Mouse (Mus musculus) gastrocnemius, postnatal 10 days (tissue): ENCODE measurements around the gene D130043K22Rik. TPM values are rescaled to one million over a fixed set of nuclear protein-coding genes. Genes with fewer than 3 reads are reported as not detected.
"Not testable (repeated sequence)": the region's sequence is repeated elsewhere in the genome, so short reads cannot be mapped to it uniquely, and the experiment has no call there.

ENCODE experiments used
- DNase-seq: peaks from one replicate; pipeline ENCODE4 v3.0.0; 2021; ENCODE audit warnings: mixed read lengths
- total RNA-seq, 2 experiments: library from RNA; stranded (reverse); gene quantifications; 2 replicates each; pipeline ENCODE4 v1.2.3; 2021

D130043K22Rik gene
- total RNA-seq, 2 experiments from 2014 or later: 0.05 to 0.07 TPM

DNA sequence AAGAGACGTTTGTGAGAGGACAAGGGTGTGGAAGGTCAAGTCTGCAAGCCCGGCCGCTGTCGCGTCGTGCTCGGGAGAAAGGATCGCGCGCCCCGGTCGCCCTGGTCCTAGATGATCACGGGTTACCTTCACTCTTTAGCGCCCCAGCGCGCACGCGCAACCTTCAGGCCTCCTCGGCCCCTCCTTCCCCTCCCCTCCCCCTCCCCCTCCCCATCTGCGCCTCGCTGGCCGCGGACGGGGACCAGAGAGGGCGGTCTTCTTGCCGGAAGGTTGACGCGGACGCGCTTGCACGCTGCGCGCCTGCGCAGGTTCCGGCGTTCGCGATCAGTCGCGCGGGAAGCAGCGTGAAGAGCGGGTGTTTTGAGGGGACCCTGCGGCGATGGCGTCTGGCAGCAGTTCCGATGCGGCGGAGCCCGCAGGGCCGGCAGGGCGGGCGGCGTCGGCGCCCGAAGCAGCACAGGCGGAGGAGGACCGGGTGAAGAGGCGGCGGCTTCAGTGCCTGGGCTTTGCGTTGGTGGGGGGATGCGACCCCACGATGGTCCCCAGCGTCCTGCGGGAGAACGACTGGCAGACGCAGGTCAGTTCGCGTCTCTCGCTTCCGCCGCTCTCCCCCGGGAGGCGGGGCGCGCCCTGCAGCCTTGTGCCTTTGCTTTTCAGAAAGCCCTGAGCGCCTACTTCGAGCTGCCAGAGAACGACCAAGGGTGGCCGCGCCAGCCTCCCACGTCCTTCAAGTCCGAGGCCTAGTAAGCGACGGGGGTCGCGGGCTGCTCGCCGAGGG lies 13.4 kb upstream of the D130043K22Rik start, which contains the start of the genes Acot13 and Tdp2:
Gene Acot13, minus strand, starts transcription at position 188 of the 778 bp plus-strand sequence.
Gene Tdp2, plus strand, starts transcription at position 327 of the 778 bp plus-strand sequence.
- peak; percentile 95 for DNase-seq

DNA sequence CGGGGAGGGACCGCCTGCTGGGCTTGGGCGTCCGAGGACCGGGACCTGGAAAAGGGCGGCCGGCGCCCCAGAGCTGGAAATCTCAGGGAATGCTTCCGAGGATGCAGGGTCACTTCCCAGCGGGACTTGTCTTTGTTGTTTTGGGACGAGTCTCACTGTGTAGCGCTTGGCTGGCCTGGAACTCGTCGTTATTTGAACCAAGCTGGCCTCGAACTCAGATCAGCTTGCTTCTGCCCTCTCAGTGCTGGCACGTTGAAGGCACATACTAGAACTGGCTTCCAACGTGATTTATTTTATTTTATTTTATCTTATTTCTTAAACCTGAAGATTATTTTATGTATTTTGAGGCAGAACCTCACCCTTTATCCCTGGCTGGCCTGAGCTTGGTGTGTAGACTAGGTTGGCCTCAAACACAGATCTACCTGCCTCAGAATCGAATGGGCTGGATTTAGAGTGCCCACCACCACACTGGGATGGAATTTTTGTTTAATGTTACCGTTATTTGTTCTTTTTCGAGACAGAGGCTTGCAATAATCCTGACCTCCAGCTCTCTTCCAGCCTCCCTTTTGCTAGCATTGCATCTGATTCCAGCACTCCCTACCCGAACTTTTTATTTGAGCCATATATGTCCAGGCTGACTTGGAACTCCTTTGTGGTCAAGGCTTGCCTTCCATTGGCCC lies 12.7 kb upstream of the D130043K22Rik start:
- no peak for DNase-seq

DNA sequence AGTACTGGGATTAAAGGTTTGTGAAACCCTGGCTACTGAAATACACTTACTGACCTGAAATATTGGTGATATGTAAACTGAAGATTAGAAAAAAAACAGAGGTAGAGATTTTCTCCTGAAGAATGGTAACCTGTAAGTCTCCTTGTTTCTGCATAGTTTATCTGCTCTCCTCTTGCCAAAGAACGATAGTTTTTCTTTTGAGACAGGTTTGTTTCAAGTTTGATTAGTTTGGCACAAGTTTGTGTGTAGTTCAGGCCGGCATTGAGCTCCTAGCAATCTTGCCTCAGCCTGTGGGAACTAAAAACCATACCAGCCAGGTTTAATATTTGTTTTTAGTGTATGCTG lies 12.2 kb upstream of the D130043K22Rik start:
- no peak for DNase-seq

- not testable (repeated sequence) for DNase-seq
Observed at GRCm38 (mm10) chr13:24837765-24838164, 7.2 kb upstream of the D130043K22Rik start.

- DNase-seq: no peak
Observed at GRCm38 (mm10) chr13:24839831-24840230, 5.1 kb upstream of the D130043K22Rik start.

GRCm38 (mm10) chr13:24841702-24842101 lies 3.2 kb upstream of the D130043K22Rik start:
- no peak for DNase-seq

DNA sequence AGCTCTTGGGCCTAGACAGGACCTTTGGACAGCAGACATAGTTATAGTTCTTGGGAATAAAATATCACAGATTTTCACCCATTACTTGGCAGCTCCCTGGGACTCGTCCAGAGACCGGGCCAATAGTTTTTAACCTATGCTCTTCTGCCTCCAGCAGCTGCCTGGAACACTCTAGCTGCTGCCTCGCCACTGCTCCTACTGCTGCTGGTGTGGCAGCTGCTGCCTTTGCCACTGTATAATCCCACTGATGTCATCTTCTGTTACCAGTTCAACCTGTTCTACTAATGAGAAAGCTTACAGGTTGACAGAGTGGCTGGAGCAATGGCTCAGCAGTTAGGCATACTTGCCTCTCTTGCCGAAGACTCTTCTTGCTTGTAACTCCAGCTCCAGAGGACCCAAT lies 4.4 kb downstream of the D130043K22Rik start:
- no peak for DNase-seq

- DNase-seq: no peak
Observed at GRCm38 (mm10) chr13:24851989-24852388, 7.1 kb downstream of the D130043K22Rik start.

DNA sequence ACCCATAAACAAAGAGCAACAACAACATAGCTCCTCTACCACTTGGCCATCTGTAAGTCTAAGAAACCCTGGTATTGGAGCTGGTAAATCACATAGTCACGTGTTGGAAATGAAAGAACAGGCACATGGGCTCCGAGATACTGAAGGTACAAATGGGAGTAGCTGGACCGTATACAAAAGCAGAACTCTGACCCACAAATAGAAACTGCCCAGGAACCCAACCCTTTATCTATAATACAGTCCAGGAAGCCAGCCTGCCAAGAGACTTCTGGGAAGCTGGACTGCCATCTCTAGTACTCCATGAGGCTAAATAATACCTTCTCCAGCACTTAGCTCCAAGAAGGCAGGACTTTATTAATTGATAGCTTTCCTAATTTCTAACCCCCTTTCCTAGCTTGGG lies 7.6 kb downstream of the D130043K22Rik start:
- DNase-seq: no peak

GRCm38 (mm10) chr13:24859115-24859514 lies 14.2 kb downstream of the D130043K22Rik start:
- DNase-seq: no peak

DNA sequence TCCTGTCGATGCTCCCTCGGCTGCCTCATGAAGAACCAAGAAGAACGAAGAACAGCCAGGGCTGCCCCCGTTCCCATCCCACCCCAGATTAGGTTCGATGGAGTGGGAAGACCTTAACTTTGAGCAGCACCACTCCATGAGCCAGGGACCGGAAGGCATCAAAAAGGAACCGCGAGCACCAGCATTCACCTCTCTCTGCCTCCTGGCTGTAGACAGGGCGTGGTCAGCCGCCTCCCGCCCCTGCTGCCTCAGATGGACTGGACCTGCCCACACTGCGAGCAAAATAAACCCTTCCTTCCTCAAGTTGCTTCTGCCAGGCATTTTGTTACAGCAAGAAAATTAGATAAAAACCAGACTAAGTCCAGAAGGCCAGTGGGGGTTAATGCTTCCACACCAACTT lies 16.1 kb downstream of the D130043K22Rik start:
- DNase-seq: no peak

DNA sequence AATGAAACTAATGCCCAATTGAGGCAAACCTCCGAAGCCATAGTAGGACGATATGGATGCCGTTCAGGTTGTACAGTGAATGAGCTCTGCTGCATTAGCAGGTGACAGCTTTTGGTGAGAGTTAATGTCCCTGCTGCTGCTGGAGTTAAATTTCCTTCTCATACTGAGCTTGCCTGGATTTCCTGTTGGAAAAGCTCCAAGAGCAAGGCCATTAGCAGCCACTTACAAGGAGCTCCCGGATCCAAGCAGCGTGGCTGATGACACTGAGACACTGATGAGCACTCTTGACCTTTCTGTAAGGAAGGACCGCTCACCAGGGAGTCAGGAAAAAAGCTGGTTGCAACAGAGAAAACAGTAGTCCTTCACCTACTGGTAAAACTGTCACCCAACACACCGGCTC lies 17.1 kb downstream of the D130043K22Rik start:
- DNase-seq: no peak

GRCm38 (mm10) chr13:24862520-24862919 lies 17.6 kb downstream of the D130043K22Rik start:
- DNase-seq: peak; percentile 43

DNA sequence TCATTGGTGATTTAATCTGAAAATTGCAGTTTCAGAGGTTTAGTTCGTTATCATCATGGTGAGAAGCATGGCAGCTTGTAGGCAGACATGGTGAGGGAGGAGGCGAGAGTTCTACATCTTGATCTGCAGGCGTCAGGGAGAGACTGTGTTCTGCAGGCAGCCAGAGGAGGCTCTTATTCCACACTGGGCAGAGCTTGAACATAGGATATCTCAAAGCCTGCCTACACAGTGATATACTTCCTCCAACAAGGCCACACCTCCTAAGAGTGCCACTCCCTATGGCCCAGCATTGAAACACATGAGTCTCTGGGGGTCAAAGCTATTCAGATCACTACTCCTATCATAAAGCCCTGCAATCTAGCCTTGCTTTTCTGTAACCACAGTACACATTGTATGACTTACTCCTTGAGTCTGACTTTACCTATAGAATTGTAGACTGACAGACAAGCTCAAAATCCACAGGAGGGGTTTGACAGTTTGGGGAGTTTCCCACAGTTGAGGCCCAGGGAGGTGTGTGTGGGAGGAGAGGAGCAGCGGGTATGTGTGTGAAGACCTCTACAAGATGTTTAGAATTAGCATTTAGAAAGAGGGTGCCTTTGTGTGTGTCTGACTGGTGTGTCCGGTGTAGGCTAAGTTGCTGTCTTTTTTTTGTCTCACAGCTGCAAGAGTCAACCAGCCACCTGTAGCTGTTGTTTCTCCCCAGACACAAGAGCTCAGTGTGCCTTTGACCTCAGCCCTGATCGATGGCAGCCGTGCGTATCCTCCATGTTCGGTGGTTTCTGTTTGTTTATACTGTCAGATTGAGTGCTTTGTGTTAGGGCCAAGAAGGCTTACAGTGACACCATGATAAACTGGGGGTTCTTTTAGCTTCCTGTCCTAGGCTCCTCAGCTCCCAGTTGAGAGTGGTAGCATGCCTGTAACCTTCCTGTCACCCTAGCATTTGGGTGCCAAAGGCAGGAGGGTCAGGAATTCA lies 21.8 kb downstream of the D130043K22Rik start:
- no peak for DNase-seq

DNA sequence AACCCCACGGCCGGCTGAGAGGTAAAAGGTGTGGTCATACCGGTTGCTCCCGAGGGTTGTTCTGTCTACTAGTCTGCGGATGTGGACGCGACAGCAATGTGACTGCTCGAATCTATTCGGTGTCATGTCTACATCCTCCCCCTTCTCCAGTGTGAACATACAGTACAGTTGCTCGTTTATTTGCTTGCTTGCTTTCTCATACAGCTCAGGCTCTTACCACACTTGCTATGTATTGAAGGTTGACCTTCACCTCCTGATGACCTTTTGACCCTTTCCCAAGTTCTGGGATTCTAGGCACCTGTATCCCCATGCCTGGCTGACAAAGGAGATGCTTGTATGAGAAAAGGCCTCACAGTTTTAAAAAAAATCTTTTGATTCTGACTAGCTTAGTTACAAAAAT lies 22.9 kb downstream of the D130043K22Rik start:
- DNase-seq: no peak

DNA sequence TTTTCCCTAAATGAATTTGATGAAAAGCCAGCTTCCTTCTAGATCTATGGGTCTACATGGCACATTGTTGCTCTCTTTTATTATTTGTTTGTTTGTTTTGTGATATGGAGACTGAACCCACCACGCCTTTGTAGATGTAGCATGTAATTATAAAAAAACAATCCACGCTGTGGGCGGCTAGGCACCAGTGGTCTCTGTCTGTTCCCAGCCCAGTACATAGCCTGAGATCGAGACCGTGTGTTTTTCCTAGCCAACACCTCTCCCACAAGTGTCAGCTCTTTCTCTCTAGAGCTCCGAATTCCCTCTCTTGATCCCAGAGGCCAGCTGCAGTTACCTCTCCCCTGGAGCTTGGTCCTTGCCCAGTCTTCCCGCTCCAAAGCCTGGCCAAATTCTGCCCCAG lies 23.3 kb downstream of the D130043K22Rik start:
- DNase-seq: no peak

GRCm38 (mm10) chr13:24879359-24880040 lies 34.6 kb downstream of the D130043K22Rik start:
- no peak for DNase-seq

- no peak for DNase-seq
Observed at GRCm38 (mm10) chr13:24880208-24880607, 35.3 kb downstream of the D130043K22Rik start.

- DNase-seq: no peak
Observed at GRCm38 (mm10) chr13:24880704-24881103, 35.8 kb downstream of the D130043K22Rik start.

DNA sequence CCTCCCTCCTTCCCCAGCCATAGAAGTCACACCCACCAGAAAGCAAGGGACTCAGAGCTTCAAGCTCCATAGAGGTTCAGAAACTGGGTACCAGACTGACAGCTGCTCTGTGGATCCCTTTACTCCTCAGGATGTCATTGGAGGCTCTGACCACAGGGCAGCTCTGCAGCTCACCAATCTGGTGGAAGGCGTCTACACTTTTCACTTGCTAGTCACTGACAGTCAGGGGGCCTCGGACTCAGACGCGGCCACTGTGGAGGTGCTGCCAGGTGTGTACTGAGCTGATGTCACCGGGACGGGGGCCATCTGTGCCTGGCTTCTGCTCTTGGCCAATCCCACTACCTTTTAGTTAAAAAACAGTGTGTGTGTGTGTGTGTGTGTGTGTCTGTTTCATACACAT lies 37.5 kb downstream of the D130043K22Rik start:
- DNase-seq: no peak

DNA sequence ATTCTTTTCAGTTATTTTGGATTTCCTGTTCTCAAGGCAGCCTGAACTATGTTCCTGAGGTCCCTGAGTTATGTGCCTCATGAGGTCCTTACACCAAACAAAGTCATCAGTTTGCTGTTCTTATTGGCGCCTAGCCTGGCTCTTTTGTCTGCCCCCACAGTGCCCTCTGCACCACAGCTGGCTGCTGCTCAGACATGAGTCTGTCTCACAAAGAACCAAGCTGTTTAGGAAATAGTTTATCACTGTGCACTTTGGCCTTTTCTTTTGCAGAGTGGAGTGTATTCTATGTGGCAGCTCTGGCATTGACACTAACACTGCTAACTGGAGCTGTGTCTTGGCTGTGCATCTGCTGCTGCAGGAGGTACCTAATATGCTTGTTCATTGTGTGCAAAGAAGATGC lies 44.6 kb downstream of the D130043K22Rik start:
- DNase-seq: no peak

GRCm38 (mm10) chr13:24892516-24892915 lies 47.6 kb downstream of the D130043K22Rik start:
- no peak for DNase-seq
